Mouse (Mus musculus) lung, embryonic 15.5 days (tissue): ENCODE results near the gene Chga. TPM values are rescaled to one million over a fixed set of nuclear protein-coding genes. Genes with fewer than 3 reads are reported as not detected.

Source experiments
- ATAC-seq: fragments of 200-750 bp; cut with Nextera tagmentation; 2 replicates; pipeline ENCODE4 v1.8.0; 2017; ENCODE audit warnings: moderate number of reproducible peaks, borderline replicate concordance; ENCODE audit not compliant: low FRiP score, low TSS enrichment; ENCODE audit errors: extremely low read depth
- H3K27ac ChIP-seq: fragments of 300-500 bp; sonication (generic); 2 replicates; pipeline ENCODE4 v1.5.1; 2015; ENCODE audit warnings: moderate library complexity, mild to moderate bottlenecking, inconsistent platforms
- H3K27me3 ChIP-seq: fragments of 300-500 bp; sonication (generic); 2 replicates; pipeline ENCODE4 v1.6.1; 2015; ENCODE audit warnings: inconsistent platforms
- H3K36me3 ChIP-seq: fragments of 300-500 bp; sonication (generic); 2 replicates; pipeline ENCODE4 v1.6.1; 2015; ENCODE audit warnings: inconsistent platforms
- H3K4me1 ChIP-seq: fragments of 300-500 bp; sonication (generic); 2 replicates; pipeline ENCODE4 v1.6.1; 2015; ENCODE audit warnings: inconsistent platforms
- H3K4me2 ChIP-seq: fragments of 300-500 bp; sonication (generic); 2 replicates; pipeline ENCODE4 v1.6.1; 2015; ENCODE audit warnings: inconsistent platforms, mild to moderate bottlenecking, moderate library complexity
- H3K4me3 ChIP-seq: fragments of 300-500 bp; sonication (generic); 2 replicates; pipeline ENCODE4 v1.5.1; 2015; ENCODE audit warnings: mild to moderate bottlenecking, inconsistent platforms
- H3K9ac ChIP-seq: fragments of 300-500 bp; sonication (generic); 2 replicates; pipeline ENCODE4 v1.6.1; 2015; ENCODE audit warnings: inconsistent platforms
- H3K9me3 ChIP-seq: fragments of 300-500 bp; sonication (generic); 2 replicates; pipeline ENCODE4 v1.6.1; 2016; ENCODE audit warnings: inconsistent platforms
- WGBS: fragments of 180-500 bp; shearing (Covaris S2); methylation state at CpG from one replicate; pipeline ENCODE4 v1.1.7; 2015; 5-methylcytosine and 5-hydroxymethylcytosine counted together
- polyA plus RNA-seq: library from polyadenylated mRNA; unstranded; fragments of >200 nt; fragmentation: Nextera tagmentation; extraction: Ambion mirVana; gene quantifications from 2 replicates; pipeline ENCODE4 v1.2.1, GENCODE M21; 2015

The Chga gene
- polyA plus RNA-seq, 1 experiment from 2014 or later, result 2.5 TPM

DNA sequence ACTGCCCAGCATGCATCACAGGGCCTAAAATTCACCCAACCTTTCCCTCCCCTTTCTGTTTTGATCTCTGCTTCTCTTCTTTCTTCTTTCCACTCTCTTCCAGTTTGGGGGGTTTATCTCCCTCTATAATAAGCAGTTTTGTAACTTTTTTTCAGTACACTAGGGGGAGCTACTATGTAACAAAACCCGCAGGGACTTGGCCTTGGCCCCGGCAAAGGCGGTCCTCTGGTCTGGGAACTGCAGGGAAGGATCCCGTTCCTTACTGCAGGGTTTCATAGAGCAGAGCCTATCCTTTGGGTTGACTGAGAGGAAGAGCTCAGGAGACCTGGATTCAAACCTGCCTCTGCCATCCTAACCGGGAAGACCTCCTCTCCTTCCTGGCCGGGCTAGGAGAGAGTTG is 30.0 kb upstream of the Chga start:
- Histone ChIP-seq H3K9me3 (no peaks in the 10 kb centered on the region), H3K9ac (no peak overlapping the region), H3K4me1 (peaks cover 8% of the 10 kb centered on the region; the same call in 1 of the 2 replicates), H3K27me3 (no peaks in the 10 kb centered on the region), H3K4me3 (no peak overlapping the region), H3K4me2 (no peak overlapping the region), H3K36me3 (no peaks in the 10 kb centered on the region), H3K27ac (no peak overlapping the region)
- ATAC-seq, result 0 out of 2 replicates have a peak, but pooled peaks have one; percentile 40
- WGBS, result 19% methylated on average over 6 of the region's 6 CpGs

DNA sequence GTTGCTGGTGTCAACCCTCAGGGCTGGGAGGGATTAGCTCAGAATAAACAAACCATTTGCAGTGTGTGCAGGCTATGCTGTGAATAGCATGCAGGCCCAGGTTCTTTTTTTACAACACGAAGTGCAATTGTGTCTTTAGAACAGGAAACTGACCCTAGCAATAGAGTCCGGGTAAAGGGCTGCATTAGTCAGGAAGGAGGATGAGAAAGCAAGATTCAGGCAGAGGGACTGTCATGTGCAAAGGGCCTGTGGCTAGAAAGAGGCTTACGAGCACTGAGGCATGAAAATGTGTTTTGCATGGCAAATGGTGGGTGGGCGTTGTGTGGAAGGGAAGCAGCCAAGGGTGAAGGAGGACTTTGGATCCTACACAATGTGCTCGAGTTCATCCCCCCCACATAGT is 26.8 kb upstream of the Chga start:
- 69% methylated on average over 5 of the region's 5 CpGs for WGBS
- no peaks in the 10 kb centered on the region for H3K4me1 ChIP-seq
- no peak for ATAC-seq

DNA sequence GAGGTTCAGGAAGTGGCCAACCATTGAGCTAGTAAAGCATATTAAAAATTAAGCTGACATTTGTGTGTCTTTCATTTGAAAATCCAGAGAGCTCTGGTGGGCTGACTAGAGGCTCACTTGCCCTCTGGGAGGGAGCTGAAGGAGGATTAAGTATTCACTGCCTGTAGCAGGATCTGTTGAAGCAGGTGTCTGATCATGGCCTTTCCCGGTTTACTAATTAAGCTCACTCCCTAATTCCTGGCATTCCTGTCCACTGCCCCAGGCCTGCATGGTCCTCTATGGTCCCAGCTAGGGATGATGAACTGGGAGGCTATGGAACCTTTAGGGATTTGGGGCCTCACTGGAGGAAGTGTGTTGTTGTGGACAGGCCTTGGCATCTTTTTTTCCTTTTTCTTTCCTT is 19.0 kb upstream of the Chga start:
- no peaks in the 10 kb centered on the region for H3K4me1 ChIP-seq
- WGBS, result 48% methylated on average over 1 of the region's 1 CpGs

More for the DNA sequence above, 26.8 kb upstream of the Chga start:
- Histone ChIP-seq H3K9ac (no peak overlapping the region), H3K9me3 (no peaks in the 10 kb centered on the region), H3K4me3 (no peak overlapping the region), H3K4me2 (no peak overlapping the region), H3K27ac (no peak overlapping the region), H3K36me3 (no peaks in the 10 kb centered on the region), H3K27me3 (no peaks in the 10 kb centered on the region)

DNA sequence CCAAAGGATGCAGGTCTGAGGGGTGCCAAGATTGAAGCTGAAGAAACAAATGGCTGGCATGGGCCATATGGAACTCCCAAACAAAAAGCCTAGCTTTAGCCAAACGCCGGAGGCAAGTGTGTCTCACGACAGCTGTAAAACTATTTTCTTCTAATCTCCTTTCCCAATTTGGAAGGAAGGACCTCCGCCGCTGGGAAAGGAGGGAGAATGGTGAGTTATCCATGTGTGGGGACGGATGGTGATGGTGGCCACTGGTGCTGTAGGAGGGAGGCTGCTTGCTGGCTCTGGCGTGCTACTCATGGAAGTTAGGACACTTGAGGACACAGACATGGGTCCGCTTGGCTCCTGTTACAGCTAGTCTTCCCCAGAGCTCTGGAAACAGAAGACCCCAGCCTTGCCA is 14.5 kb upstream of the Chga start:
- 62% methylated on average over 8 of the region's 8 CpGs for WGBS
- Histone ChIP-seq H3K36me3 (no peaks in the 10 kb centered on the region), H3K4me1 (no peaks in the 10 kb centered on the region), H3K9me3 (no peaks in the 10 kb centered on the region), H3K27me3 (no peaks in the 10 kb centered on the region), H3K4me2 (no peak overlapping the region), H3K9ac (no peak overlapping the region), H3K4me3 (no peak overlapping the region), H3K27ac (no peak overlapping the region)
- no peak for ATAC-seq

More for the DNA sequence above, 19.0 kb upstream of the Chga start:
- no peaks in the 10 kb centered on the region for H3K27me3 ChIP-seq
- no peak overlapping the region for H3K27ac ChIP-seq
- H3K36me3 ChIP-seq, result no peaks in the 10 kb centered on the region
- no peak overlapping the region for H3K4me3 ChIP-seq
- no peak for ATAC-seq
- H3K9ac ChIP-seq, result no peak overlapping the region
- H3K4me2 ChIP-seq, result no peak overlapping the region
- H3K9me3 ChIP-seq, result no peaks in the 10 kb centered on the region

DNA sequence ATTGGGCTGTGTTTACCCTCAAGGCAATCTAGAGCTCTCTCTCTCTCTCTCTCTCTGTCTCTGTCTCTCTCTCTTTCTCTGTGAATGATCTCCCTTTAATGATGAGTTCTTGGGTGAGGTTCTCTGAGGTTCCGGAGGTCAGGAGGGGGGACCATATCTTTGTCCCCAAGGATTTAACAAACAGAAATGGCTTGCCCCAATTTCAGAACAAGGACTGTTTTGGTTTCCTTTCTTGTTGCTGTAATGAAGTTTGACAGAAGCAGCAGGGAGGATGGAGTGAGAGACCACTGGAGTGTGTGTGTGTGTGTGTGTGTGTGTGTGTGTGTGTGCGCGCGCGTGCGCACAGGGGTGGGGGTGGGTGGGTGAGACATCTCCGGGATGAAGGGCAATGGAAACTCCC is 13.6 kb upstream of the Chga start:
- H3K27me3 ChIP-seq, result no peaks in the 10 kb centered on the region
- no peaks in the 10 kb centered on the region for H3K9me3 ChIP-seq
- no peak overlapping the region for H3K4me3 ChIP-seq
- H3K4me2 ChIP-seq, result no peak overlapping the region
- no peaks in the 10 kb centered on the region for H3K4me1 ChIP-seq
- no peaks in the 10 kb centered on the region for H3K36me3 ChIP-seq
- no peak overlapping the region for H3K27ac ChIP-seq
- ATAC-seq, result no peak
- WGBS, result 90% methylated on average over 6 of the region's 7 CpGs
- no peak overlapping the region for H3K9ac ChIP-seq

DNA sequence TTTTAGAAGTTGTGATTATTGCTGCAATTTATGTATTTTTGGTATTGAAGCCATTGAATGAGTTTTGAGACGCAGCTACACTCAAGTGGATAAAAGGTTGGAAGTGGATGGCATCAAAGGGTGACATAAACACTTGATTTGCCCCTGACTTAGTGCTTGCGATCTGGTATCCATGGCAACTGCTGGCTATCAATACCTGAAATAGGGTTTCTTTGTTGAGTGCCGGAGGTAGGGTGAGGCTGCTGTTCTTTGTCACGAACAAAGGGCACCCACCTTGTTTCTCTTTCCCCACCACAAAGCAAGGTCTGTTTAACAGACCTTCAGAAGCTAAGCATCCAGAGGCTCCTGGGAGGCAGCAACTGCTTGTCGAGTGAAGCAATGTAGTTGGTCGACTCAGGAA is 9.6 kb upstream of the Chga start:
- WGBS, result 48% methylated on average over 6 of the region's 6 CpGs
- H3K9ac ChIP-seq, result no peak overlapping the region
- ATAC-seq, result no peak

DNA sequence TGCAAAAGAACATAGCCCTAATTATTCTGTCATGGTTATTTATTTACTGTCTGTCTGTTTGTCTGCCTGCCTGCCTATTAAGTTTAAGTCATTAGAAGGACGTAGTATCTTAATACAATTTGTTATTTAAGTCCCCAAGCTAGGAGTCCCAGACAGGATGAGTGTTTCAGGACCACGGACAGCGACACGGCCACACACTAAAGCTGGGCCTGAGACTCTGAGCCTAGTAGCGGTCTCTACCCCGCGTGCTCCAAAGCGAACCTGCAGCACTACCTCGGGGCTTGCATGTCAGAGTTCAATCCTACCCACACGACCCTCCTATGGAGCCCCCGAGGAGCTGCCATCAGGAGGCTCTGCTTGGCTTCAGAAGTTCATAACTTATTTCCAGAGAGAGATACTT is 4.2 kb upstream of the Chga start:
- peak; percentile 34; the same call in 1 of the 2 replicates for ATAC-seq
- WGBS, result 6% methylated on average over 11 of the region's 11 CpGs

More for the DNA sequence above, 9.6 kb upstream of the Chga start:
- Histone ChIP-seq H3K27ac (no peak overlapping the region), H3K4me2 (no peak overlapping the region), H3K36me3 (no peaks in the 10 kb centered on the region), H3K9me3 (no peaks in the 10 kb centered on the region), H3K4me1 (no peaks in the 10 kb centered on the region), H3K4me3 (no peak overlapping the region), H3K27me3 (no peaks in the 10 kb centered on the region)

DNA sequence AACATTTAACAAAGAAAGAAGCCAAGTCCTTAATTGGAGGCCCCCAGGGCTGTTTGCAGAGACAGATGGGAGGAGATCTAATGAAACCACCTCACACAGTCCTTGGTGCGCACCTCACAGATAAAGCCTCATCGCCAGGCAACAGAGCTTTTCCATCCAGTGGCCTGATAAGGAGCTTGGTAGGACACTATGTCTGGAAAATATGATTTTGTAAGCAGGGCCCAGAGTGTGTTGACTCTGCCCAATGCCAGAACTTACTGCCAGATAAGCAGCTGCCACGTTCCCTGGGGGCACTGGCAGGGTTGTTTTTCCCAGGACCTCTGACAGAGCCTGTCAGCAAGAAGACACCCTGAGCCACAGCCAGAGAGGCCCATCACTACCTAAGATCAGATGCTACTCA is 3.6 kb upstream of the Chga start:
- Histone ChIP-seq H3K27me3 (peaks cover 24% of the 10 kb centered on the region), H3K27ac (no peak overlapping the region), H3K4me3 (no peak overlapping the region), H3K9me3 (no peaks in the 10 kb centered on the region), H3K36me3 (no peaks in the 10 kb centered on the region), H3K4me2 (no peak overlapping the region), H3K4me1 (0 out of 2 replicates have a peak, but pooled peaks cover 2% of the 10 kb centered on the region), H3K9ac (no peak overlapping the region)
- no peak for ATAC-seq
- 76% methylated on average over 3 of the region's 3 CpGs for WGBS

More for the DNA sequence above, 4.2 kb upstream of the Chga start:
- no peak overlapping the region for H3K9ac ChIP-seq
- 0 out of 2 replicates have a peak, but pooled peaks cover 2% of the 10 kb centered on the region for H3K4me1 ChIP-seq
- no peak overlapping the region for H3K27ac ChIP-seq
- no peak overlapping the region for H3K4me3 ChIP-seq
- H3K36me3 ChIP-seq, result no peaks in the 10 kb centered on the region
- H3K9me3 ChIP-seq, result no peaks in the 10 kb centered on the region
- no peak overlapping the region for H3K4me2 ChIP-seq
- H3K27me3 ChIP-seq, result peaks cover 21% of the 10 kb centered on the region

DNA sequence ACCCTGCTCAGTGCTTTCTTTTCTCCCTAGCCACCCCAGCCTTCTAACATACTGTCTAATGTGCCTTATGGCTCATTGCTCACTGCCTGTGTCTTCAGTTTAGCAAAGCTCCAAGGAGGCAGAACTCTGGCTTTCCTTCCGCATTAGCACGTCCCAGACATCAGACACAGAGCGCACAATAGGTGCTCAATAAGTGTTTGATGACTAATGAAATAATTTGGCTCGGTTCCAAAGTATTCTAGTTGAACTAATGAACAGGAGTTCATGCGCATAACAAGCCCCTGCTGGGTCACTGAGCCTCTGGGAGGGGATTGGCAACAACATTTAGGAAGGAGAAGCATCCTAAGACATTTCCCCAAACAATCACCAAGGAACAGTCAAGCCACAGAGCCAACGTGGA is 2.8 kb upstream of the Chga start:
- H3K4me3 ChIP-seq, result no peak overlapping the region
- no peak for ATAC-seq
- H3K9me3 ChIP-seq, result no peaks in the 10 kb centered on the region
- H3K4me1 ChIP-seq, result 0 out of 2 replicates have a peak, but pooled peaks cover 2% of the 10 kb centered on the region
- no peak overlapping the region for H3K27ac ChIP-seq
- peaks cover 24% of the 10 kb centered on the region for H3K27me3 ChIP-seq
- no peaks in the 10 kb centered on the region for H3K36me3 ChIP-seq
- H3K4me2 ChIP-seq, result no peak overlapping the region
- no peak overlapping the region for H3K9ac ChIP-seq
- WGBS, result 65% methylated on average over 6 of the region's 6 CpGs

DNA sequence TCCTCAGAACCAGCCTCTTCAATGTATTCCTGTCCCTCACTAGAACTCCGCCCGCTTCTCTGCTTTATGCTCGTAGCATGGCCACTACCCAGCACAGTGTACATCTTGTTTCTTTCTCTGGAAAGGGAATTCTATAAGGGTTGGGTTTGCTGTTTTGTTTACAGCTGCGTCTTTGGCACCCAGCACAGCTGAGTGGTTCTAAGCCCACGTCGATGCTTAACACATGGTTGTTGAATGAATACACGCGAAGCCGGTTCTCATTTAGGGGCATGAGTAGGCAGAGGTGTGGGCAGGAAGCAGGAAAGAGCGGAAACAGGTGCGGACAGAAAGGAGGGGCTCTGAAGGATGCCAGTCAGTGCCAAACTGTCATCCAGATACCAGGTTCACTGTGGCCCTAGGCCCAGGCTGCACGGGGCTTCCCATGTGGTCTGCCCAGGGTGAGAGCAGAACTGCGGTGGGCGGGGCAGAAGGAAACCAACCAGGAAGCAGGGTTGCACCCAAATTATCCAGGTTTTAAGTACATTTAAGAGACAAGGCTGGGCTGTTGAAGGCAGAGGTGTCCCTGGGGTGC is 979 bp upstream of the Chga start:
- no peaks in the 10 kb centered on the region for H3K36me3 ChIP-seq
- 0 out of 2 replicates have a peak, but pooled peaks cover 2% of the 10 kb centered on the region for H3K4me1 ChIP-seq
- no peak for ATAC-seq
- H3K4me2 ChIP-seq, result no peak overlapping the region
- peaks cover 24% of the 10 kb centered on the region for H3K27me3 ChIP-seq
- H3K9me3 ChIP-seq, result no peaks in the 10 kb centered on the region
- WGBS, result 69% methylated on average over 14 of the region's 14 CpGs
- no peak overlapping the region for H3K27ac ChIP-seq
- no peak overlapping the region for H3K4me3 ChIP-seq
- H3K9ac ChIP-seq, result no peak overlapping the region

DNA sequence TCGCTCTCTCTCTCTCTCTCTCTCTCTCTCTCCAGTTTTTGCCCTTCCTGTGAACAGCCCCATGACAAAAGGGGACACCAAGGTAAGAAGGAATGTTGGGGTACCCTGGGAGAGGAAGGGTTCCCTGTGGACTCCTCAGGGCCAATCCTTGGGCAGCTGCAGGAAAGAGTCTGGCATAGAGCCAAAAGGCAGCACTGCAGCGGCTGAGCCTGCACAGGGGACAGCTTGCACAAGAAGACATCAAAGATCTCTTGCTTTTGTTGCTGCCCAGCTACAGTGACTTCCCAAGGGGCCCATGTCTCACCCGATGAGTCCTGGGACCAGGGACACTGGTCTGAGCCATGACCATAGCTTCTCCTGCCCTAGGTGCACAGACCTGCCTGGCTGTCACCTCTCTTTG is 1.1 kb downstream of the Chga start:
- Histone ChIP-seq H3K4me3 (no peak overlapping the region), H3K27me3 (peaks cover 24% of the 10 kb centered on the region), H3K9me3 (no peaks in the 10 kb centered on the region), H3K9ac (no peak overlapping the region), H3K27ac (no peak overlapping the region), H3K4me2 (no peak overlapping the region), H3K4me1 (0 out of 2 replicates have a peak, but pooled peaks cover 2% of the 10 kb centered on the region), H3K36me3 (no peaks in the 10 kb centered on the region)
- 64% methylated on average over 3 of the region's 3 CpGs for WGBS
- ATAC-seq, result no peak

DNA sequence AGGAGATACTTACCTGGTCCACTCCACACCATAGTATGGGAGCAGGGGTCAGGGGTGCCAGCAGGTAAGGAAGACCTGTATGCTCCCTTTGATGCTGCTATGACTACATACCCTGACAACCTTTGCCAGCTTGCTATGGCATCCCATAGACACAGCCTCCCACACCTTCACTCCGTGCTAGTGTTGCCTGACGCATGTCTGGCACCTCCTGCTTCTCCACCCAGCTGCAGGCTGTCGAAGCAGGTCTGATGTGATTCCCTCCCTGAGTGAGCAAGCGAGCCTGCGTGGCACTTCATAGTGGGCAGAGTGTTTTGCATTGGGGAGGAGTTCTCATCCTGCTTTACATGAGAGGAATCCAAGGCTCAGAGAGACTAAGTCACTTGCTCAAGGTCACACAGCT is 2.6 kb downstream of the Chga start:
- no peak overlapping the region for H3K9ac ChIP-seq
- H3K9me3 ChIP-seq, result no peaks in the 10 kb centered on the region
- H3K27me3 ChIP-seq, result peaks cover 24% of the 10 kb centered on the region
- 0 out of 2 replicates have a peak, but pooled peaks cover 2% of the 10 kb centered on the region for H3K4me1 ChIP-seq
- ATAC-seq, result no peak
- no peaks in the 10 kb centered on the region for H3K36me3 ChIP-seq
- no peak overlapping the region for H3K27ac ChIP-seq
- H3K4me2 ChIP-seq, result no peak overlapping the region
- 74% methylated on average over 5 of the region's 5 CpGs for WGBS
- H3K4me3 ChIP-seq, result no peak overlapping the region

DNA sequence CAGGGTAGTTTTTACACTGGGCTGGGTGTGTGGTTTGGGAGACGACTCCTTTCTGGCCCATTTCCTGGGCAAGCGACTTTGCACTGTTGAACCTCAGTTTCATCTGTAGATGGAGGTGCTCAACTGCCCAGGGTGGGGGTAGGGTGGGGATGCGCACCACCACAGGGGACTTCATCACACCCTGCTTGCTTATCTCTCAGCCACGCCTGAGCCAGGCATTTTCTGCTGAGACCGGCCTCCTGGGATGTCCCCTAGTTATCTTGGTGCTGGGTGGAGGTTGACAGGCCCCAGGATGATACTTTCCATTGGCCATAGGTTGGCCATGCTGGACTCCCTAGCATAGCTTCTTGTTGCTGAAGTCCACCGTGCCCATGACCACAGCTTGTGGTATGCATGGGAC is 10.3 kb downstream of the Chga start:
- H3K4me3 ChIP-seq, result no peak overlapping the region
- H3K9ac ChIP-seq, result no peak overlapping the region
- H3K27me3 ChIP-seq, result no peaks in the 10 kb centered on the region
- H3K4me2 ChIP-seq, result no peak overlapping the region
- no peak for ATAC-seq
- no peaks in the 10 kb centered on the region for H3K36me3 ChIP-seq
- H3K9me3 ChIP-seq, result no peaks in the 10 kb centered on the region
- 71% methylated on average over 6 of the region's 6 CpGs for WGBS
- H3K27ac ChIP-seq, result no peak overlapping the region
- 0 out of 2 replicates have a peak, but pooled peaks cover 2% of the 10 kb centered on the region for H3K4me1 ChIP-seq
